ENCODE assay signal across 9 mouse cellular contexts in genomic region chr17:56510970-56511706, GRCm38 (mm10). TPM values are rescaled to one million over a fixed set of nuclear protein-coding genes. Genes with fewer than 3 reads are reported as not detected.
DNase-seq lines count a peak whose midpoint lies in the region; ATAC-seq lines count a peak whose summit lies in the region.
"Had no signal": no experiment of that assay in that cellular context is flagged by ENCODE, and none has a peak within 500 bp of the region (broad histone marks: within the 10 kb centered on the region; RNA-seq: fewer than 3 reads in every experiment).

No protein-coding gene starts in this region.

- peak overlapping the region; percentile 60 for H3K4me2 ChIP-seq in heart, embryonic 13.5 days
- H3K4me2 ChIP-seq in heart, embryonic 15.5 days: peak overlapping the region; percentile 51
- peak overlapping the region; percentile 45 for H3K4me2 ChIP-seq in midbrain, embryonic 13.5 days (replicated peaks)

- 7% methylated on average over 60 of the region's 60 CpGs for WGBS in heart, embryonic 13.5 days
- WGBS in heart, embryonic 15.5 days: 6% methylated on average over 60 of the region's 60 CpGs
- 9% methylated on average over 60 of the region's 60 CpGs for WGBS in midbrain, embryonic 13.5 days

- peak overlapping the region; percentile 37 for H3K4me3 ChIP-seq in heart, embryonic 13.5 days
- peak overlapping the region; percentile 30 for H3K4me3 ChIP-seq in heart, embryonic 15.5 days
- H3K4me3 ChIP-seq in midbrain, embryonic 13.5 days (replicated peaks): peak overlapping the region; percentile 32

- intact Hi-C loops in heart, postnatal 36 days (cut with DNase I): no loop called here

- no peak for DNase-seq in heart, postnatal 36 days
- peak; percentile 62 for DNase-seq in R1 (ENCODE audit: low read depth, low spot score)
- DNase-seq in adrenal gland, adult 2 months: no peak
- DNase-seq in frontal cortex, postnatal 36 days (ENCODE audit: low spot score in 2 of 2): no peak

- no peaks in the 10 kb centered on the region for H3K36me3 ChIP-seq in heart, embryonic 13.5 days
- H3K36me3 ChIP-seq in heart, embryonic 15.5 days: no peaks in the 10 kb centered on the region
- no peaks in the 10 kb centered on the region for H3K36me3 ChIP-seq in midbrain, embryonic 13.5 days

- peak overlapping the region; percentile 56 for H3K9ac ChIP-seq in heart, embryonic 13.5 days
- H3K9ac ChIP-seq in heart, embryonic 15.5 days: no peak overlapping the region
- H3K9ac ChIP-seq in midbrain, embryonic 13.5 days (replicated peaks): peak overlapping the region; percentile 46

- peaks cover 31% of the 10 kb centered on the region for H3K4me1 ChIP-seq in heart, embryonic 13.5 days
- H3K4me1 ChIP-seq in heart, embryonic 15.5 days (replicated peaks): peaks cover 29% of the 10 kb centered on the region
- H3K4me1 ChIP-seq in midbrain, embryonic 13.5 days (replicated peaks): peaks cover 60% of the 10 kb centered on the region

- H3K27me3 ChIP-seq in heart, embryonic 13.5 days (replicated peaks): peaks cover 79% of the 10 kb centered on the region
- H3K27me3 ChIP-seq in heart, embryonic 15.5 days: peaks cover 76% of the 10 kb centered on the region
- peaks cover 46% of the 10 kb centered on the region for H3K27me3 ChIP-seq in midbrain, embryonic 13.5 days

- no peak overlapping the region for H3K27ac ChIP-seq in heart, embryonic 13.5 days (replicated peaks)
- H3K27ac ChIP-seq in heart, embryonic 15.5 days: no peak overlapping the region
- 0 out of 2 replicates have a peak overlapping the region, but pooled peaks have one; percentile 68 for H3K27ac ChIP-seq in midbrain, embryonic 13.5 days

- H3K9me3 ChIP-seq in heart, embryonic 13.5 days: 0 out of 2 replicates have a peak, but pooled peaks cover 3% of the 10 kb centered on the region
- H3K9me3 ChIP-seq in heart, embryonic 15.5 days (replicated peaks): no peaks in the 10 kb centered on the region
- no peaks in the 10 kb centered on the region; the same call in 1 of the 2 replicates for H3K9me3 ChIP-seq in midbrain, embryonic 13.5 days

- ATAC-seq in heart, embryonic 13.5 days (ENCODE audit: extremely low read depth, insufficient number of reproducible peaks, low FRiP score, low TSS enrichment): no peak
- no peak for ATAC-seq in heart, embryonic 15.5 days (replicated peaks; ENCODE audit: insufficient number of reproducible peaks, insufficient read depth, low FRiP score, low read depth)
- no peak for ATAC-seq in midbrain, embryonic 13.5 days
- no peak for ATAC-seq in monocyte, adult 5-6 weeks (replicated peaks; ENCODE audit: insufficient number of reproducible peaks, low FRiP score, low TSS enrichment, poor library complexity, severe bottlenecking)

RNA-seq across cellular contexts. Expression of gene Znrf4, which starts 1.1 kb away (rescaled TPM):
- not detected in 2 replicates for polyA plus RNA-seq in heart, embryonic 13.5 days (2015; fragmentation: Nextera tagmentation; extraction: Ambion mirVana)
- total RNA-seq in heart, postnatal 36 days (2021): not detected
- polyA plus RNA-seq in heart, embryonic 15.5 days (2015; fragmentation: Nextera tagmentation; extraction: Ambion mirVana): not detected in 2 replicates
- polyA plus RNA-seq in midbrain, embryonic 13.5 days (2015; fragmentation: Nextera tagmentation; extraction: Ambion mirVana): 0.17 TPM in 1 of 2 replicates, not detected in the other
- not detected in 3 replicates for total RNA-seq in monocyte, adult 5-6 weeks (2017)
- not detected for total RNA-seq in adrenal gland, adult 2 months (2021)
- polyA plus RNA-seq in adrenal gland, adult 2 months (2012; rRNA removed): not detected in 2 replicates
- total RNA-seq: MEL had no signal

RNA-seq across cellular contexts. Expression of gene Ptprs, which starts 34.9 kb away (rescaled TPM):
- 45.4 and 50.1 TPM in 2 replicates for polyA plus RNA-seq in heart, embryonic 13.5 days (2015; fragmentation: Nextera tagmentation; extraction: Ambion mirVana)
- total RNA-seq in heart, postnatal 36 days (2021): 10 to 100 TPM; 45.8 to 47.7 TPM
- polyA plus RNA-seq in heart, embryonic 15.5 days (2015; fragmentation: Nextera tagmentation; extraction: Ambion mirVana): 37.6 and 62.0 TPM in 2 replicates
- 278 and 317 TPM in 2 replicates for polyA plus RNA-seq in midbrain, embryonic 13.5 days (2015; fragmentation: Nextera tagmentation; extraction: Ambion mirVana)
- total RNA-seq in monocyte, adult 5-6 weeks (2017): 15.5 to 40.8 TPM (median 16.3 TPM) in 3 replicates
- total RNA-seq in adrenal gland, adult 2 months (2021): 100 to 1,000 TPM; 149 to 249 TPM
- 573 and 605 TPM in 2 replicates for polyA plus RNA-seq in adrenal gland, adult 2 months (2012; rRNA removed)

RNA-seq across cellular contexts. Expression of gene Gm20219, which starts 43.0 kb away (rescaled TPM):
- 0.19 and 0.37 TPM in 2 replicates for polyA plus RNA-seq in heart, embryonic 13.5 days (2015; fragmentation: Nextera tagmentation; extraction: Ambion mirVana)
- total RNA-seq in heart, postnatal 36 days (2021): under 1 TPM in 1 of 2 experiments, not detected in 1; 0.22 TPM
- polyA plus RNA-seq in heart, embryonic 15.5 days (2015; fragmentation: Nextera tagmentation; extraction: Ambion mirVana): 0.23 and 1.0 TPM in 2 replicates
- polyA plus RNA-seq in midbrain, embryonic 13.5 days (2015; fragmentation: Nextera tagmentation; extraction: Ambion mirVana): 0.90 and 1.3 TPM in 2 replicates
- total RNA-seq in monocyte, adult 5-6 weeks (2017): 1.2 to 2.0 TPM (median 1.4 TPM) in 3 replicates
- under 1 TPM; 0.31 to 0.98 TPM for total RNA-seq in adrenal gland, adult 2 months (2021)
- 2.6 and 3.0 TPM in 2 replicates for polyA plus RNA-seq in adrenal gland, adult 2 months (2012; rRNA removed)
